Comparison of ENCODE assay signal across 9 mouse cellular contexts in genomic region chr4:47036486-47037320, GRCm38 (mm10). TPM values are rescaled to one million over a fixed set of nuclear protein-coding genes. Genes with fewer than 3 reads are reported as not detected.
DNase-seq lines count a peak whose midpoint lies in the region; ATAC-seq and TF ChIP-seq lines count a peak whose summit lies in the region.
"Had no signal": no experiment of that assay in that cellular context is flagged by ENCODE, and none has a peak within 500 bp of the region (broad histone marks: within the 10 kb centered on the region; RNA-seq: fewer than 3 reads in every experiment).

No protein-coding gene starts in this region.

- 22% methylated on average over 13 of the region's 13 CpGs for WGBS in cerebellum, adult 2 months
- WGBS in forebrain, embryonic 14.5 days = 74% methylated on average over 13 of the region's 13 CpGs
- WGBS in neural tube, embryonic 13.5 days = 44% methylated on average over 13 of the region's 13 CpGs
- 52% methylated on average over 13 of the region's 13 CpGs for WGBS in kidney, adult 2 months

- peaks cover 14% of the 10 kb centered on the region for H3K4me1 ChIP-seq in cerebellum, adult 2 months (ENCODE audit: control insufficient read depth, insufficient read depth, low read length)
- no peaks in the 10 kb centered on the region for H3K4me1 ChIP-seq in forebrain, embryonic 14.5 days (ENCODE audit: control insufficient read depth, insufficient read depth, low read length)
- peaks cover 17% of the 10 kb centered on the region for H3K4me1 ChIP-seq in neural tube, embryonic 13.5 days (replicated peaks)
- peaks cover 5% of the 10 kb centered on the region; the same call in 1 of the 2 replicates for H3K4me1 ChIP-seq in kidney, adult 2 months (ENCODE audit: control insufficient read depth, insufficient read depth, low read length)

- no peak for TF ChIP-seq POLR2A in cerebellum, adult 2 months (IDR thresholded peaks at IDR 0.05; ENCODE audit: borderline replicate concordance, insufficient read depth, low read length)
- TF ChIP-seq POLR2A in kidney, adult 2 months (IDR thresholded peaks at IDR 0.05; ENCODE audit: low read depth, low read length) = no peak

- DNase-seq in layer of hippocampus, adult 2 months (ENCODE audit: low spot score in 2 of 2) = no peak
- DNase-seq in layer of hippocampus, adult 11-12 months (ENCODE audit: low spot score) = no peak
- peak; percentile 63 to 69 for DNase-seq in cerebellum, adult 2 months
- peak; percentile 29 for DNase-seq in forebrain, embryonic 14.5 days (ENCODE audit: low spot score)
- DNase-seq in adrenal gland, postnatal 4 days (ENCODE audit: low spot score in 2 of 2) = no peak
- no peak for DNase-seq in kidney, adult 2 months
- DNase-seq: heart, adult 11 months had no signal

- no peak overlapping the region for H3K9ac ChIP-seq in forebrain, embryonic 14.5 days (ENCODE audit: low read length)
- 0 out of 2 replicates have a peak overlapping the region, but pooled peaks have one; percentile 41 for H3K9ac ChIP-seq in neural tube, embryonic 13.5 days
- H3K9ac ChIP-seq: liver, postnatal 0 days had no signal

- peaks cover 16% of the 10 kb centered on the region for H3K36me3 ChIP-seq in forebrain, embryonic 14.5 days (ENCODE audit: control insufficient read depth, insufficient read depth, low read length)
- peaks cover 37% of the 10 kb centered on the region for H3K36me3 ChIP-seq in neural tube, embryonic 13.5 days
- no peaks in the 10 kb centered on the region for H3K36me3 ChIP-seq in kidney, adult 2 months (ENCODE audit: control insufficient read depth, insufficient read depth, low read length)

- no peaks in the 10 kb centered on the region for H3K9me3 ChIP-seq in forebrain, embryonic 14.5 days (replicated peaks; ENCODE audit: control insufficient read depth, low read length)
- H3K9me3 ChIP-seq in neural tube, embryonic 13.5 days = no peaks in the 10 kb centered on the region

- peak; percentile 40; the same call in 1 of the 2 replicates for ATAC-seq in forebrain, embryonic 14.5 days
- peak; percentile 36 for ATAC-seq in neural tube, embryonic 13.5 days (ENCODE audit: low read depth)

- no peak overlapping the region for H3K4me2 ChIP-seq in forebrain, embryonic 14.5 days (ENCODE audit: low read length)
- no peak overlapping the region for H3K4me2 ChIP-seq in neural tube, embryonic 13.5 days

- H3K4me3 ChIP-seq in layer of hippocampus, adult 2 months = no peak overlapping the region
- no peak overlapping the region for H3K4me3 ChIP-seq in cerebellum, adult 2 months (replicated peaks; ENCODE audit: insufficient read depth, low read depth, low read length)
- H3K4me3 ChIP-seq in forebrain, embryonic 14.5 days (ENCODE audit: low read depth, low read length) = no peak overlapping the region
- no peak overlapping the region for H3K4me3 ChIP-seq in neural tube, embryonic 13.5 days
- no peak overlapping the region for H3K4me3 ChIP-seq in kidney, adult 2 months (ENCODE audit: insufficient read depth, low read depth, low read length)

- H3K27ac ChIP-seq in layer of hippocampus, adult 2 months = 0 out of 2 replicates have a peak overlapping the region, but pooled peaks have one; percentile 14
- no peak overlapping the region for H3K27ac ChIP-seq in cerebellum, adult 2 months (ENCODE audit: insufficient read depth, low read length)
- H3K27ac ChIP-seq in forebrain, embryonic 14.5 days (ENCODE audit: low read depth, low read length) = no peak overlapping the region
- 0 out of 2 replicates have a peak overlapping the region, but pooled peaks have one; percentile 28 for H3K27ac ChIP-seq in neural tube, embryonic 13.5 days (replicated peaks)
- H3K27ac ChIP-seq in kidney, adult 2 months (ENCODE audit: insufficient read depth, low read depth, low read length) = no peak overlapping the region

- H3K27me3 ChIP-seq in cerebellum, adult 2 months (ENCODE audit: control insufficient read depth, insufficient read depth, low read length) = no peaks in the 10 kb centered on the region
- no peaks in the 10 kb centered on the region for H3K27me3 ChIP-seq in forebrain, embryonic 14.5 days (replicated peaks; ENCODE audit: control insufficient read depth, insufficient read depth, low read length)
- H3K27me3 ChIP-seq in neural tube, embryonic 13.5 days = 0 out of 2 replicates have a peak, but pooled peaks cover 3% of the 10 kb centered on the region
- no peaks in the 10 kb centered on the region for H3K27me3 ChIP-seq in kidney, adult 2 months (replicated peaks; ENCODE audit: control insufficient read depth, insufficient read depth, low read length)

- TF ChIP-seq CTCF in layer of hippocampus, adult 2 months (conservative IDR thresholded peaks at IDR 0.05) = peak; percentile 55
- TF ChIP-seq CTCF in cerebellum, adult 2 months (IDR thresholded peaks at IDR 0.05; ENCODE audit: borderline replicate concordance, insufficient read depth, low read depth, low read length) = peak; percentile 44
- no peak for TF ChIP-seq CTCF in kidney, adult 2 months (conservative IDR thresholded peaks at IDR 0.05; ENCODE audit: insufficient read depth, insufficient read length, low read depth, low read length)

RNA-seq across cellular contexts. Expression of gene Anks6, which starts 20.5 kb away (rescaled TPM):
- 10 to 100 TPM; 21.7 to 25.9 TPM for total RNA-seq in layer of hippocampus, adult 2 months (2021)
- polyA plus RNA-seq in cerebellum, adult 2 months (2012; rRNA removed) = 17.2 and 19.5 TPM in 2 replicates
- 2.2 and 3.2 TPM in 2 replicates for polyA plus RNA-seq in forebrain, embryonic 14.5 days (2014; fragmentation: Nextera tagmentation; extraction: Ambion mirVana)
- polyA plus RNA-seq in neural tube, embryonic 13.5 days (2015; fragmentation: Nextera tagmentation; extraction: Ambion mirVana) = 4.4 and 4.8 TPM in 2 replicates
- total RNA-seq in adrenal gland, postnatal 4 days (2021) = 10 to 100 TPM; 10.6 to 13.1 TPM
- polyA plus RNA-seq in kidney, adult 2 months (2012; rRNA removed) = 16.1 and 19.2 TPM in 2 replicates

RNA-seq across cellular contexts. Expression of gene Gabbr2, which starts 45.0 kb away (rescaled TPM):
- total RNA-seq in layer of hippocampus, adult 2 months (2021) = 100 to 1,000 TPM; 203 to 223 TPM
- 102 and 117 TPM in 2 replicates for polyA plus RNA-seq in cerebellum, adult 2 months (2012; rRNA removed)
- polyA plus RNA-seq in forebrain, embryonic 14.5 days (2014; fragmentation: Nextera tagmentation; extraction: Ambion mirVana) = 1.7 and 3.5 TPM in 2 replicates
- 4.3 and 5.0 TPM in 2 replicates for polyA plus RNA-seq in neural tube, embryonic 13.5 days (2015; fragmentation: Nextera tagmentation; extraction: Ambion mirVana)
- 1 to 10 TPM; 1.2 to 1.6 TPM for total RNA-seq in adrenal gland, postnatal 4 days (2021)
- 0.26 and 0.28 TPM in 2 replicates for polyA plus RNA-seq in kidney, adult 2 months (2012; rRNA removed)

RNA-seq across cellular contexts. Expression of gene Galnt12, which starts 55.0 kb away (rescaled TPM):
- under 1 TPM; 0.69 to 0.97 TPM for total RNA-seq in layer of hippocampus, adult 2 months (2021)
- polyA plus RNA-seq in cerebellum, adult 2 months (2012; rRNA removed) = 1.3 TPM in 2 replicates
- 0.62 and 1.3 TPM in 2 replicates for polyA plus RNA-seq in forebrain, embryonic 14.5 days (2014; fragmentation: Nextera tagmentation; extraction: Ambion mirVana)
- 1.1 and 1.2 TPM in 2 replicates for polyA plus RNA-seq in neural tube, embryonic 13.5 days (2015; fragmentation: Nextera tagmentation; extraction: Ambion mirVana)
- 1 to 10 TPM; 2.1 to 4.0 TPM for total RNA-seq in adrenal gland, postnatal 4 days (2021)
- 3.1 and 3.6 TPM in 2 replicates for polyA plus RNA-seq in kidney, adult 2 months (2012; rRNA removed)

Comparison
In these comparisons a context has a peak if more than half of its experiments do, and no peak if none do; other contexts are left out.
1. DNase-seq: peak in cerebellum, adult 2 months (2 of 2) and forebrain, embryonic 14.5 days (single experiment); none in layer of hippocampus, adult 2 months (0 of 2), layer of hippocampus, adult 11-12 months (single experiment), adrenal gland, postnatal 4 days (0 of 2) and kidney, adult 2 months (single experiment).
2. H3K27ac ChIP-seq: peak in layer of hippocampus, adult 2 months (single experiment) and neural tube, embryonic 13.5 days (single experiment); none in cerebellum, adult 2 months (single experiment), forebrain, embryonic 14.5 days (single experiment) and kidney, adult 2 months (single experiment).
3. RNA of gene Gabbr2, which starts 45.0 kb away (polyA plus RNA-seq): 102 to 117 TPM in cerebellum, adult 2 months; 4.3 to 5.0 TPM in neural tube, embryonic 13.5 days, 1.7 to 3.5 TPM in forebrain, embryonic 14.5 days and 0.26 to 0.28 TPM in kidney, adult 2 months; every median in the first group is over 10 times any median in the second.